Mouse (Mus musculus) forebrain, embryonic 14.5 days (tissue): ENCODE measurements at regions not wholly inside any gene's neighbourhood (a gene's known extent, or its start where the extent isn't known, plus 50 kb on each side); places are given as distances from the start of the nearest gene placed in this dataset.

Source experiments
- ATAC-seq: fragments of 200-750 bp; cut with Nextera tagmentation; 2 replicates; pipeline ENCODE4 v1.8.0; 2017; ENCODE audit warnings: mild to moderate bottlenecking, moderate library complexity
- DNase-seq: peaks from one replicate; pipeline ENCODE4 v3.0.0-alpha.2; 2015; ENCODE audit warnings: low spot score
- H3K27ac ChIP-seq: fragments of 300-500 bp; sonication (generic); 2 replicates; pipeline ENCODE4 v1.5.1; 2014; ENCODE audit warnings: low read depth, mild to moderate bottlenecking, control low read depth, low read length, moderate library complexity
- H3K27me3 ChIP-seq: fragments of 300-500 bp; sonication (generic); replicated peaks from 2 replicates; pipeline ENCODE4 v1.6.1; 2014; ENCODE audit warnings: low read length, control low read depth, mixed read lengths; ENCODE audit not compliant: control insufficient read depth, insufficient read depth
- H3K36me3 ChIP-seq: fragments of 300-500 bp; sonication (generic); 2 replicates; pipeline ENCODE4 v1.6.1; 2014; ENCODE audit warnings: low read length, control low read depth; ENCODE audit not compliant: control insufficient read depth, insufficient read depth
- H3K4me1 ChIP-seq: fragments of 300-500 bp; sonication (generic); 2 replicates; pipeline ENCODE4 v1.6.1; 2014; ENCODE audit warnings: antibody characterized with exemption, low read length, control low read depth; ENCODE audit not compliant: control insufficient read depth, insufficient read depth
- H3K4me2 ChIP-seq: fragments of 300-500 bp; sonication (generic); 2 replicates; pipeline ENCODE4 v1.6.1; 2014; ENCODE audit warnings: mild to moderate bottlenecking, control low read depth, low read length
- H3K4me3 ChIP-seq: fragments of 300-500 bp; sonication (generic); 2 replicates; pipeline ENCODE4 v1.5.1; 2014; ENCODE audit warnings: low read depth, low read length, control low read depth
- H3K9ac ChIP-seq: fragments of 300-500 bp; sonication (generic); 2 replicates; pipeline ENCODE4 v1.6.1; 2014; ENCODE audit warnings: mild to moderate bottlenecking, low read length, control low read depth, moderate library complexity
- H3K9me3 ChIP-seq: fragments of 300-500 bp; sonication (generic); replicated peaks from 2 replicates; pipeline ENCODE4 v1.6.1; 2016; ENCODE audit warnings: low read length, control low read depth, mixed read lengths; ENCODE audit not compliant: control insufficient read depth
- WGBS: fragments of 180-500 bp; shearing (Covaris S2); extraction: QIAGEN DNeasy Blood & Tissue Kit; methylation state at CpG from one replicate; pipeline ENCODE4 v1.1.7; 2014; 5-methylcytosine and 5-hydroxymethylcytosine counted together

DNA sequence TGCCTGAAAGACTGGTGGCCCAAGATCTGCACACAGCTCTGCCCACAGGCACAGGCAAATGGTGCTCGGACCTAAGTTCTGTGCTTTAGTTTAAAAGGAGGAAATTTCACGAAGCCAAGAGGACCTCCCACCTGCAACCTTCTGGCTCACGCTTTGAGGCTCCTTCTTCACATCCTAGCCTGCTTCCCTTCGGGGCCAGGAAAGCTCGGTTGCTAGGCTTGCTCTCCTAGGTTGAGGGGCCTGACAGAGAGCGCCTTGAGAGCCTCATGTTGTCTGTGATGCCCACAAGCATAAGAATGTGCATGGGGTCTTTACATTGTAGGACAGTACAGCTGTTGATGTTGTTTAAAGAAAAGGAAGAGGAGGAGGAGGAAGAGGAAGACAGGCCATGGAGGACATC is 123.9 kb upstream of the Sgk1 start:
- H3K4me2 ChIP-seq: no peak overlapping the region
- H3K4me1 ChIP-seq: no peaks in the 10 kb centered on the region
- 89% methylated on average over 6 of the region's 6 CpGs for WGBS
- no peaks in the 10 kb centered on the region for H3K9me3 ChIP-seq
- ATAC-seq (no peak), DNase-seq (no peak)
- H3K36me3 ChIP-seq: no peaks in the 10 kb centered on the region
- no peak overlapping the region for H3K9ac ChIP-seq
- no peaks in the 10 kb centered on the region for H3K27me3 ChIP-seq
- no peak overlapping the region for H3K27ac ChIP-seq
- H3K4me3 ChIP-seq: no peak overlapping the region

DNA sequence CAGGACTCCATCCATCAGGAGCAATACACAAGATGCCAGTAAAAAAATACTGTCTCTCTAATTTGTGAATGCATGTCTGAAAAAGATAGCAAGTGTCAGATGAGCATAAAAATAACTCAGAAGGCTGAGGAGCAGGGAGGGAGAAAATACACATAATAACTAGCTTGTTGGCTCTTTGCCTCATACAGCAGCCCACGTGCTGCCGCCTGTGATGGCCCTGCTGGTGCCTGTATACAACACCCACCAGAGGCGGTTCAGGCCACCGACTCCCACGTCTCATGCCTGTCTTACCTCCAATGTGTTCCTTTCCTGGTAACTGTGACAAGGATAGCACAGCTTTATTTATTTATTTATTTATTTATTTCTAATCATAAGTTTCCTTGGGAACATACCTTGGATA is 119.5 kb upstream of the Sgk1 start:
- DNase-seq: no peak
- ATAC-seq: no peak; the same call in 1 of the 2 replicates
- WGBS: 80% methylated on average over 5 of the region's 5 CpGs

DNA sequence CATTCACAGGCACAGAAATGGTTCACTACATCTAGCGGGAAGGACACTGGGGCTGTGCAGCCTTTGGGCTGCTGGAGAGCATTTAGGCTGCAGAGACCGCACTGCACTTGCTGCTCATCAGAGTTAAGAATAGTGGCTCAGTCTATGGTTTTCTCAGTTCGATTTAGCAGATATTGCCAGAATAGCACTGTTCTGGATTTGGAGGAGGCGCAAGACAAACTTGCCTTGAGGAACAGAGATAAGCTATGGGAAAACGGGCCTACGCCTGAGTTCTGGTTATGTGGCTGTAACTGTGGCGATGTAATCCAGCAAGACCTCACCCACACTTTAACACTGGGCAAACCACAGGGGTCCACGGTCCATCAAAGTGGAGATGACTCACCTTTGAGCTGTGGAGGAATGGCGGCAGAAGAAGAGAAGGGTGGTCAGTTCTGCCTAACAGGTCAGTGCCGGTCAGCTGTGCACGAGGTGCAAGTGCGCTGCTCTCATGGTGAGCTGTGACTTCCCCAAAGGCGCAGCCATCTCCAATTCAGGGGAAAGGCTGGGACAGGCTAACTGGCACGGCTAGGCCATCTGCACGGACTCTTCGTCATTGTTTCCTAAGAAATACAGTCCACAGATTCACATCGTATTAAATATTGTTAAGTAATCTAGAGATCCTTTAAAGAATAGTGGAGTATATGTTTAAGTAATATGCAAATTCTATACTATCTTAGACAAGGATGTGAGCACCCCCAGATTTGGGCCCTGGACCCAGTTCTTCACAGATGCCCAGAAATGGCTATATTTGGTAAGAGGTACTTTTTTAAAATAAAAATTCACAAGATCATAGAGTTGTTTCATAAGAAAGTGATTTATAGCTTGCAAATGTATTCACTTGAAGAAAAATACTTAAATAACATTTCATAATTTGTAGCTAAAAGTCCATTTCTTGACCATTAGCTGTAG is 118.7 kb upstream of the Sgk1 start:
- H3K27ac ChIP-seq: no peak overlapping the region
- no peak overlapping the region for H3K9ac ChIP-seq
- no peaks in the 10 kb centered on the region for H3K9me3 ChIP-seq
- DNase-seq (no peak), ATAC-seq (no peak)
- no peaks in the 10 kb centered on the region for H3K36me3 ChIP-seq
- H3K27me3 ChIP-seq: no peaks in the 10 kb centered on the region
- no peaks in the 10 kb centered on the region for H3K4me1 ChIP-seq
- WGBS: 94% methylated on average over 17 of the region's 17 CpGs
- no peak overlapping the region for H3K4me2 ChIP-seq
- no peak overlapping the region for H3K4me3 ChIP-seq

More for the DNA sequence above, 119.5 kb upstream of the Sgk1 start:
- Histone ChIP-seq H3K9me3 (no peaks in the 10 kb centered on the region), H3K4me2 (no peak overlapping the region), H3K27ac (no peak overlapping the region), H3K4me3 (no peak overlapping the region), H3K4me1 (no peaks in the 10 kb centered on the region), H3K27me3 (no peaks in the 10 kb centered on the region), H3K9ac (no peak overlapping the region), H3K36me3 (no peaks in the 10 kb centered on the region)

DNA sequence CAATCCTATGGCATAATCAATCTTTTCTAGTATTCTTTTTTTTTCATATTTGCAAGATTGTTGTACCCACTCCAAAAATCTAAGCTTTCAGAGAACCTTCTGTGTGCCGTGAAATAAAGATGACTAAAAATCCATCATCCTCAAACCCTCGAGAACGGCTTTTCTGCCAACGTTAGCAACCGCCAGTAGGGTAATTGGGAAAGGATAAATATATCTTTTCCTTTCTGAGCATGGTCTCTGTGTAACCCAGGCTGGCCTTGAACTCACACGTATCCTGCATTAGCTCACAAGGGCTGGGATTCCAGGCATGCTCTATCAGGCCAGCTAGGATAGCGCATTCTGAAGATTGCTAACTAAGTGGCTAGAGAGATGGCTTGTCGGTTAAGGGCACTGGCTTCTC is 117.9 kb upstream of the Sgk1 start:
- no peaks in the 10 kb centered on the region for H3K27me3 ChIP-seq
- H3K36me3 ChIP-seq: no peaks in the 10 kb centered on the region
- 93% methylated on average over 8 of the region's 8 CpGs for WGBS
- no peaks in the 10 kb centered on the region for H3K4me1 ChIP-seq
- DNase-seq: no peak
- H3K9me3 ChIP-seq: no peaks in the 10 kb centered on the region
- no peak overlapping the region for H3K4me2 ChIP-seq
- H3K4me3 ChIP-seq: no peak overlapping the region
- ATAC-seq: no peak
- no peak overlapping the region for H3K27ac ChIP-seq
- H3K9ac ChIP-seq: no peak overlapping the region

DNA sequence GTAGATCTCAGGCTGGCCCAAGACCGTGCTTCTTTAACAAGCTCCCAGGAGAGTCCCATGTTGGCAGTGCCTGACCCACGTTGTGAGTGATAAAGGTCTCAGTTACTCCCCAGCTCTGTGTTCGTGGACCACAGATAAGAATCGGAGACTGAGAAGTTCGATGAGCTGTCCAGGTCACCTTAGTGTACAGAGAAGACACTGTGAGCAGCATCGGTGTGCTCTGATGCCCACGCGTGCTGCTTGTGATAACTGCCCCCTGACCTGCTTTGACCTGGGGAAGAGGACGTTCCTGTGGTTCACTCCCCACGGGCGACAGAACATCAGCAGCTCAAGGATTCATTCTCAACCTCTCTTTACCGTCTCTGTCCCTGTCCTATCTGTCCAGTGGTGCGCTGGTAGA is 117.1 kb upstream of the Sgk1 start:
- no peak overlapping the region for H3K4me3 ChIP-seq
- no peaks in the 10 kb centered on the region for H3K9me3 ChIP-seq
- no peaks in the 10 kb centered on the region for H3K27me3 ChIP-seq
- DNase-seq (no peak), ATAC-seq (no peak)
- no peaks in the 10 kb centered on the region for H3K36me3 ChIP-seq
- no peak overlapping the region for H3K27ac ChIP-seq
- no peak overlapping the region for H3K9ac ChIP-seq
- no peak overlapping the region for H3K4me2 ChIP-seq
- WGBS: 84% methylated on average over 13 of the region's 13 CpGs
- H3K4me1 ChIP-seq: no peaks in the 10 kb centered on the region

DNA sequence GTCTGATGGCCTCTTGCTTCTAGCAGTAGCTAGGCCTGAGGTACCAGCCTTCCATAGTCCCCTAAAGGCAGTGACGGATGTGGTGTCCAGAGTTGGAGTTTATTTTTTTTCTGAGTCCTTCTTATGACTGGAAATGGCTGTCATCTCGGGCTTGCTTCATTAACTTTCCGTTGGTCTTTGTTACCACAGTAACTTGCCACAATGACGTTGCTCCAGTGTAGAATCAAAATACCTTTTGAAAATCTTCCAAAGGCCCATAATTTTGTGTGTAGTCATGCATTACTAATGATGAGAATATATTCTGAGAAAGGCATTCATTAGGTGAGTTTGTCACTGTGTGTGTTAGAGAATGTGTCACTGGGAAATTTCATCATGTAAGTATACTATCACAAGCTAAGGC is 108.4 kb upstream of the Sgk1 start:
- Histone ChIP-seq H3K27ac (no peak overlapping the region), H3K9me3 (no peaks in the 10 kb centered on the region), H3K27me3 (no peaks in the 10 kb centered on the region), H3K36me3 (no peaks in the 10 kb centered on the region), H3K9ac (no peak overlapping the region), H3K4me2 (no peak overlapping the region), H3K4me3 (no peak overlapping the region), H3K4me1 (no peaks in the 10 kb centered on the region)
- DNase-seq (no peak), ATAC-seq (no peak)
- WGBS: 54% methylated on average over 4 of the region's 4 CpGs

DNA sequence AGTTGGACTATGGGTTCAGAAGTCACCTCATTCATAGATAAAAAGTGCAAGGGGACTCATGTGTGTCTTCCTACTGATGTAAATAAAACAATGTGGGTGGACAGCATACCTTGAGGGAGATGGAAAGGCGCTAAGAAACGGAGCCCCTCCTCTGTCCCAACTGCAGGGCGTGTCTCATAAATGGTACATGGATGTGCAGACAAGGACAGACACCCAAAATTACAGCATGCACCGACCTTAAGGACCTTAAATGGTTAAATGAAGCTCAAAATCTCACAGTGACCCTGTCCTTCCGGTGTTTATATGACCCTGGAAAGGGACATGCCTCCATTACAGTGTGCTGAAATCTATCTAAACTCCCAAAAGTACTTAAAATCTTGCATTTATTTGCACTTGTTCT is 106.5 kb upstream of the Sgk1 start:
- H3K36me3 ChIP-seq: no peaks in the 10 kb centered on the region
- no peak overlapping the region for H3K4me3 ChIP-seq
- H3K4me1 ChIP-seq: no peaks in the 10 kb centered on the region
- no peaks in the 10 kb centered on the region for H3K9me3 ChIP-seq
- ATAC-seq (no peak), DNase-seq (no peak)
- H3K9ac ChIP-seq: no peak overlapping the region
- H3K27me3 ChIP-seq: no peaks in the 10 kb centered on the region
- H3K27ac ChIP-seq: no peak overlapping the region
- 85% methylated on average over 5 of the region's 5 CpGs for WGBS
- H3K4me2 ChIP-seq: no peak overlapping the region

DNA sequence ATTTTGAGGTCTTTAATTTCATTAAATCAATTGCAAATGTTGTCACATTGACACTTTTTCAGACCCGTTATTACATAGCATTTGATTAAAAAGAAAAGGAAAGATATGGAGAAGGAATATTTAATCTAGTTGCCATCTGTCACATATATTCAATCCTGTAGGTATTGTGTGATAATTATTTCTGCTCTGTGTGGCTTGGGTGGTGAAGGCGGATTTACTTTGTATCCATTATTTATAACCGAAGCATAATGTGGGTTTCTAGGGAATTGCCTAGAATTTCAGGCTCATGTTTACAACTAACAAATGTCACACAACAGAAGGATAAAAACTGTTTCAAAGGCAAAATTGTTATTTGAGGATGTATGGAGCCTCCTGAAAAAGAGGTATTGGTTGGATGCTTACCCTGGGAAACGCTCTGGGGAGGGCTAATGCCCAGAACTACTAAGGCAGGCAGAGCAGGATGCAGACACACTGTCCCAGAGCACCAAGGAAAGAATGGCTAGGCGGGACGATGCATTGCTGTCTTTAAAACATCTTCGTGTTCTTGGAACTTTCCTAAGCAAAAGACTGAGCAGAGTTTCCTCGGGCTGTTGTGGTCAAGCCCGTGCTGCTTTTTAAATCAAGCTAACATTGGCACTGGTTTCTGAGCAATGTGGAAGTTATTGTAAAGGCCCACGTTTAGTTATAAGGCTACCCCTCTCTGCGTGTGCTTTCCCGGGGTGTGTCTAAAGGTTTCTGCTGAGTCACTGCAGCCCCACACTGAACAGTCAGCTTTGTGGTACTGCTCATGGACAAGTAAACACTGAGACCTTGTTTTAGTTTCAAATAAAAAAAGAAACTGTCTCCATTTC is 105.8 kb upstream of the Sgk1 start:
- 71% methylated on average over 12 of the region's 12 CpGs for WGBS
- no peak for DNase-seq
- H3K4me1 ChIP-seq: no peaks in the 10 kb centered on the region
- no peak overlapping the region for H3K27ac ChIP-seq
- H3K4me2 ChIP-seq: no peak overlapping the region
- no peaks in the 10 kb centered on the region for H3K9me3 ChIP-seq
- H3K4me3 ChIP-seq: no peak overlapping the region
- H3K9ac ChIP-seq: no peak overlapping the region
- H3K36me3 ChIP-seq: no peaks in the 10 kb centered on the region
- no peak for ATAC-seq
- no peaks in the 10 kb centered on the region for H3K27me3 ChIP-seq

DNA sequence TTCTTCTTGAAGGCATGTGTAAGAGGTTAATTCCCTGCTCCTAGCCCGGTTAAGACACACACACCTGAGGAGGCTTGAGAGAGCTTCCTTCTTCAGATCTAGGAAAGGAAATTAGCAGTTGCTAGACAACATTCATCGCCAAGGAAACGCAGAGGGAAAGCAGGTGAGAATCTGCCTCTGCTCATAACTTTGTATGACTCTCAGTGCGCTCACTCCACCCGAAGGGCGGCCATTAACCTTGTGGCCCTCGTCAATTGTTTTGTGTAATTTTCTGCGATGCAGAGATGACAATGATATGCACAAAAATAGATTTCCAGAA is 105.3 kb upstream of the Sgk1 start:
- Histone ChIP-seq H3K27me3 (no peaks in the 10 kb centered on the region), H3K4me3 (no peak overlapping the region), H3K4me1 (no peaks in the 10 kb centered on the region), H3K4me2 (no peak overlapping the region), H3K9me3 (no peaks in the 10 kb centered on the region), H3K9ac (no peak overlapping the region), H3K36me3 (no peaks in the 10 kb centered on the region), H3K27ac (no peak overlapping the region)
- ATAC-seq (no peak), DNase-seq (no peak)
- WGBS: 80% methylated on average over 8 of the region's 8 CpGs
